Mouse (Mus musculus) spleen, postnatal 36 days (tissue): Measurements from ENCODE around the gene Nfasc.

Experiments used
- DNase-seq, 2 experiments: peaks; one replicate each; pipeline ENCODE4 v3.0.0; 2022; ENCODE audit warnings: low spot score in 2 of 2, mixed read lengths in 1 of 2

Gene Nfasc

DNA sequence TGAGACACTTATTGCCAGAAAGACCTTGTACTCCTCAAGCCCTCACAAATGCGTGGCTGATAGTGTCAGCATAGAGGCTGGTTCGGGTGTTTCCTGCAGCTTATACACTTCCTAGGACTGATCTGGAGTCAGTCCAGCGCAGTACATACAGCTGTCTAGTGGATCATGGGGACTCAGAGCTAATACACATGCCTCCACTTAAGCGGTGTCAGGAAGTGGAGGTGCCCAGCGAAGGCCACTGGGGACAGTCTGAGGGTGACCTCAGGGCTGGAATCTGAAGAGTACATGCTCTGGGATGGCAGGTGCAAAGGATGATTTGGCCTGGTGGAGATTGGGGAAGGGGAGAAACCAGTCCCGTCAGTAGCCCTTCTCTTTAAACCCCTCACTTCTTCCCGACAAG, 200.9 kb downstream of the Nfasc start:
- no peak for DNase-seq

DNA sequence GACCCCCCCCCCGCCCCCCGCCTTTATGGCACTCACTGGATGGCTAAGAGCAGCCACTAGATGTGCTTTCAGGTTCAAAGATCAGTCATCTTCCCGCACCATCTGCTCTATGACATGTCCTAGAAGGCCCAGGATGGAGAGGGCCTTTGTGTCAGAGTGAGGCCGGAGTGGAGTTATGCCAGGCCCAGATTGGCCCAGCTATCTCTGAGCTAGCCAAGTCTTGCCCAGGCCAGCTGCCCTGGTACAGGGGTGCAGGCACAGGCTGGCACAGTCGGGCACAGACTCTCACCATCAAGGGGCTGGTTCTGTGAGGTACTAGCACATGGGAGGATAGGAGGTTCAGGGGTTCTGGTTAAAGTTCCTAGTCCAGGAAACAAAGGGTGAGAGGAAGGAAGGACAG, 203.9 kb downstream of the Nfasc start:
- no peak for DNase-seq

DNA sequence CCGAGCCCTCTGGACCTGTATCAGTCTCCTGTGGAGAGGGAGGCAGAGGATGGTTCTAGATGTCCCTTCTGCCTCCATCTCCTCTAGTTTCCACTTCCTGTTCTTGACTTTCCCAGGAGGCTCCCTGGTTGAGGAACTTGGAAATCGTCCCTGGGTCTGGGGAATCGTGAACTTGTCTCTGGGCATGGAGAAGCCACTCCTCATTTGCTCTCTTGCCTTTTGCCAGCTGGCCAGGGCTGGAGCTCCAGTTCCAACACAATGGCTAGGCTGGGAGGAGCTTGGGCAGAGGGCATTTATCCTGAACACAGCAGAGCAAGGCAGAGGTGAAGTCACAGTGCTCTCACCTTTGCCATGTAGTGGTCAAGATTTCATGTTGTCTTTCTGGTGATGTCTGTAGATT, 205.2 kb downstream of the Nfasc start:
- no peak for DNase-seq

DNA sequence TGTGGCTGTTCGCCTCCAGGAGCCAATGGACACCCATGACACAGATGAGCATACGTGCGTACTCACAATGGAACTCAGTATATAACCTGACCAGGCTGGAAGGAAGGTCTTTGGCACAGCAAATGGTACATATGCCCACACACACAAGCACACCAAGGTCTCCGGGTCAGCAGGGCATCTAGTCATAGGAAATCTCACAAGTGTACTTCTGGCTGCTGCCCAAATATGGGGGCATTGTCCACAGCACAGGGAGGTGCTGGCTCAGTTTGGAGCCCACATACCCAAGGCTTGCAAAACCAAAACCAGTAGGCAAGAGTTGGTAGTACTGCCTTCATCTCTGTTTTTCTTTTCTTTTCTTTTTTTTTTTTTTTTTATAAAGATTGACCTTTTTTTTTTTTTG, 206.1 kb downstream of the Nfasc start:
- no peak for DNase-seq

DNA sequence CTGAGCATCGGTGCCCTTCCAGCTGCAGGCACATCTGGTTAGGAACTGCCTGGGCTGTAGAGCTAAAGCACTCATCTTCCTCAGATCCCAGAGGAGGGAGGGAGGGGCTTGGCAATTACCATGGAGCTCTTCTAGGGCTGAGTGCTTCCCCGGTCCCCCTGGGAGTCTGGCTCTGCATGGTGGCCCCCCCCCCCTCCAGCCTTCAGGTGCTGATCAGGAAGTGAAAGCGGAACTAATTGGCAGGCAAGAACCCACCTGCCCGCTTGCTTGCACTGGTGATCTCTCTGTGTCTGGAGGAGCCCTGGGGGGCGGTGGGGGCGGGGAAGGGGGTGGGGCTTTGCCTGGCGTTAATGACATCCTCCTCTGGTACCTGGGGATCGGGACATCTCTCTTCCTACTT, 207.8 kb downstream of the Nfasc start:
- peak; percentile 75 to 76 for DNase-seq

DNA sequence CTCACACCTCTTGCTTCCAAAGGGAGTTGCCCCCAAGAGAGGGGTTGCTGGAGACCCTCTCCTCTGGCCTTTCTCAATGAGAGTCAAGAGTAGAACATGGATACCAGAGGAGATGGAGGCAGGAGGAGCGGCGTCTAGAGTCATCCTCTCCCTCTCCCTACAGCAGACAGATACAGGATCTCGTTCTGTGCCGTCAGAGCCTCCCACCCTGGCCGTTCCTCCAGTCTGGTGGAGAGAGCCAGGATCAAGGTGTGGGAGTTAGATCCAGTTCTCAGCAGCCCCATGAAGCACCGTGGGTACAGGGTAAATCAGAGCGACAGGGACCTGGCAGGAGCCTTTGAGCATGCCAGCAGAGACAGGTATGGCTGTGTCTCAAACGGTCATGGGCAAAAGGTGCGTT, 209.1 kb downstream of the Nfasc start:
- DNase-seq, result no peak

DNA sequence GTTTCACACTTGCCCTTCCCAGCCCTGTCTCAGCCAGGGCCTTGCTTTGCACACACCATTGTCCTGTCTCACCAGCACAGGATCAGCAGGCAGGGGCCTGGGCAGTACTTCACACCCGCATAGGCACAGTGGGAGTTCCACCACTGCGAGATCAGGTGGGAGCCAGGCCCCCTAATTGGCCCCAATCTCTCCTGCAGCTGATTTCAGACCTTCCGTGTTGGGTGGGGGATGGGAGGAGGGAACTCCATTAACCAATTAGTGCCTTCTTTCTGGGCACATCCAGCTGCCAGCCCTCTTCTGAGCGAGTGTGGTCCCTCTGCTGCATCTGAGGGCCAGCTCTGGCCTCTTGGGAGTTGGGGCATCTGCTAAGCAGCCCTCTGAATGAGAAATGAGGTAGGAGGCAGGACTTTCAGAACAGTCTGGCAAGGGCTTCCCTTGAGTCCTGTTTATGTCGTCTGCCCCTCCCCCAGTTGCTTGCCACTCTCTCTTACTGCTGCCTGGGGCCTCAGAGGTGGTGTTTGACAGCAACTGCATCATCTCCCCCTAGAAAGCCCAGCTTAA, 210.9 kb downstream of the Nfasc start:
- peak; percentile 64 for DNase-seq

DNA sequence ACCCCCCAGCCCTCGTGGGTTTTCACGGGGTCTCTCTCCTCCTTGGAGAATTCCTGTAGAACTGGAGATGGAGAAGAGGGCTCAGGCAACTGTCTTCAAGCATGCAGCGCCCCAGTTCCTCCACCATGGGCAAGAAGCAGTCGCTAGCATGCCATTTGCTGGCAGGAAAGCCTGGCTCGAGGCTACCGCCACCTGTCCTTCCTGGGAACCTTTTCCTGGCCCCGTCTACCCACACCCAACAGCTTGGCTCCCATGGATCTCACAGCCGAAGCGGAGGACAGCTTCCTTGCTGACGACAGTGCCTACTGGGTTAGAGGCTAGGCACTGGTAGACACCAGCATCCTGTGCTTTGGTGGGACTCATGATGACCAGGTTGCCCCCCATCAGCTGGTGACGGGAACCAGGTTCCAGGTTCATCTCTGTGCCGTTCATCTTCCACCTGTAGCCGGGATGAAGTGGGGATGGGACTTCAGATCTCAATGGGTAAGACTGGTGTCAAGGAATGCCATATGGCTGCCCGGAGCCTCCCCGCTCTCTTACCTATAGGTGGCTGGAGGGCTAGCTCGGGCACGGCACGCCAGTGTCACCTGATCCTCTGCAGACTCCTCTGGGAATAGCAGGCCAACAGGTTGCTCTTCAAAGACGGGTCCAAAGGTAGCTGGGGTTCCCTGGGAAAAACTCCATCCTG, 212.8 kb downstream of the Nfasc start:
- no peak for DNase-seq

DNA sequence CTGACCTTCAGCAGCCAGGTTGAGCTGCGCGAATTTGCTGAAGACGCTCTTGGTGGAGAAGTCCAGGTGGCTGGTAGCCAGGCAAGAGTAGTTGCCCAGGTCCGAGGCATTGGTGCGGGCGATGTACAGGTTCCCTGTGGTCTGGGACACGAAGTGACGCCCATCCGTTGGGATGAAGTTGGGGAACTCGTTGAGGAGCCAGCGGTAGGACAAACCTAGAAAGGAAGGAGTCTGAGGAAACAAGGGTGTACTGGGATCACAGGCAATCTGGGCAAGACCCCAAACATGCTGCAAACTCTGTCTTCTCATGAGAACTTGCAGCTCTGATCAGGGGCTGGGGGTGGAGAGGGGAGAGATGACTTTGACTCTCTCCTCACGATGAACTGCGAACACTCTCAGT, 213.5 kb downstream of the Nfasc start:
- no peak for DNase-seq

DNA sequence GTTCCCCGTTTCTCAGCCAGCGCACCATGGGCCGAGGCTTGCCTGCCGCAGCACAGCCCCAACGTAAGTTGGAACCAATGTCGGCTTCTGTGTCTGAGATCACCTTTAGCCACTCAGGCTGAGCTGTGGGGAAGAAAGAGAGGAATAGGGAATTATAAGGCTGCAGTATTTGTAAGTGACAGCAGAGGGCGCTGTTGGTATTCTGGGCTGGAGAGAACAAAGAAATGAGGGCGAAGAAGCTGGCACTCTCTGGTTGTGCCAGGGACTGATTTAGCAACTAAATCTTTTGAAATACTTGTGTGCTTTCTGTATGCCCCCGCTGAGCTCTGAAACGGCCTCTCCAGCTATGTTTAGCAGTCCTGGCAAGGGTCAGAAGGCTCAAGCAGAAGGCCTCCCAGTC, 215.8 kb downstream of the Nfasc start:
- DNase-seq, result peak; percentile 36 to 45

DNA sequence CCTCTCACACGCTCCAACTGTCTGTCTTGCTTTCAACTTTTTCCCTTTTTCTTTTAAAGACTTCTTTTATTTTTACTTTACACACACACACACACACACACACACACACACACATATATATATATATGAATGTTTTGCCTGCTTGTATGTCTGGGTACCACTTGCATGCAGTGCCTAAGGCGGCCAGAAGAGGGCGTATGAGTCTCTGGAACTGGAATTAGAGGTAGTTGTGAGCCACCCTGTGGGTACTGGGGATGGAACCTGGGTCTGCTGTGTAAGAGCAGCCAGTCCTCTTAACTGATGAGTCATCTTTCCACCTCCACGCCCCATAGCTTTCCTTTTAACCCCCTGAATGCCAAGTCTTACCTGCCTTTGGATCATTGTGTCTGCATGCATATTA, 217.7 kb downstream of the Nfasc start:
- DNase-seq, result no peak

DNA sequence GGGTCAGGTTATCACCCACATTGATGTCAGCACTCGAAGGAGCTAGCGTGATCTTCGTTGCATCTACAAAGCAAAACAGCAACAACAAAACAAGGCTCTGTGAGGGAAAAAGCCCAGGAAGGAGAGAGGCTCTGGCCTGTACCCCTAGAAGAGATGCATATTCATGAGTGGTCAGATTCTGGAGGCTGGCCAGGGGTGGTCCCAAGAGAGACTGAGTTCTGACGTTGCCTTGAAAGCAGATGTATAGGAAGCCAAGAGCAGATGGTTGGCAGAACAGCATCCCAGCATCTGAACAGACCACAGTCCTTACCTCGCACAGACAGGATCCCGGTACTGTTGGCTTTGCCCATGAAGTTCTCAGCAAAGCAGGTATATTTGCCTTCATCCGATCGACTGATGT, 218.5 kb downstream of the Nfasc start:
- DNase-seq, result no peak

DNA sequence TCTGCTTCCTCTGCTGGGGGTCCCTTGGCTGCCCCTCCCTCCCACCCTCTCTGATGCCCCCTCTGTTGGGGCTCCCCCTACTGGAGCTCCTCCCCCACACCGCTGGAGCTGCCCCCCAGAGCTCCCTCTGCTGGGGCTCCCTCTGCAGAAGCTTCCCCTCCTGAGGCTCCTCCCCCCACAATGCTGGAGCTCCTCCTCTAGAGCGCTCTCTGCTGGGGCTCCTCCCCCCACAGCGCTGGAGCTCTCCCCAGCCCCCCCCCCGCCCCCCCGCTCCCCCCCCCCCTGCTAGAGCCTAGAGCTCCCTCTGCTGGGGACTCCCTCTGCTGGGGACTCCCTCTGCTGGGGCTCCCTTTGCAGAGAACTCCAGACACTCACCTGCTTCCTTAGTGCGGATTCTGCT, 220.8 kb downstream of the Nfasc start:
- peak; percentile 68 for DNase-seq

DNA sequence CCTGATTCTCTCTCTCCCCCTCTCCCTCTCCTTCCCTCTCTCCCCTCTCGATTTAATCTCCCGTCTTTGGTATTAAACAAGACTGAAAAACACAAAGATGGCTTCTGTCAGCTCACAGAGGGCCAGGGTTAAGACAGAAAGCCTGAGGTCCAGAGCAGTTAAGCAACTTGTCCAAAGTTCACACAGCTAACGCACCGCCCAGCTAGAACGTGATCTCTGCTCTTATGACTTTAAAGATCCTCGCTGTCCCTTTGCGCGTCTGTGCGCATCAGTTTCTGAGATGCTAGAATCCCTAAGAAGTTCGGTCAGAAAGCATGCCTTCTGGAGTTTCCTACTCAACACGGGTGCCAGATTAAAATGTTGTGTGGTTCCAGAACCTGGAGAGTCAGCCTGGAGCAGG, 221.9 kb downstream of the Nfasc start:
- no peak for DNase-seq

DNA sequence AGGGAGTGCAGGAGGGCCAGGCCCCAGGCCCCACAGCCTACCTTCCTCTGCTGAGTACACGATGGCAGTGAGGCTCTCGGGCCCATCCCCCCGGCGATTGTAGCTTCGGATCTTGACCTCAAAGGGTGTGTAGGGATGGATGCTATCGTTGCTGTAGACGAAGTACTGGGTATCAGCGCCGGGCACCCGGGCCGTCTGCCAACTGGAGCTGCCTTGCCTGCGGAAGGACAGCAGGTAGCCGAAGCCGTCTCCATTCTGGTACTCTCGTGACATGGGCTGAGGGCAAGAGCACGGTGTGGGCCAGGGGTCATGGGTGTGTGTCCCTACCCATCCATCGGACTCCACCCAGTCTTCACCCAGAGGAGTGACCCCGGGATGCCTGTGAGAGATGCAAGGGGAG, 223.0 kb downstream of the Nfasc start:
- DNase-seq, result no peak

DNA sequence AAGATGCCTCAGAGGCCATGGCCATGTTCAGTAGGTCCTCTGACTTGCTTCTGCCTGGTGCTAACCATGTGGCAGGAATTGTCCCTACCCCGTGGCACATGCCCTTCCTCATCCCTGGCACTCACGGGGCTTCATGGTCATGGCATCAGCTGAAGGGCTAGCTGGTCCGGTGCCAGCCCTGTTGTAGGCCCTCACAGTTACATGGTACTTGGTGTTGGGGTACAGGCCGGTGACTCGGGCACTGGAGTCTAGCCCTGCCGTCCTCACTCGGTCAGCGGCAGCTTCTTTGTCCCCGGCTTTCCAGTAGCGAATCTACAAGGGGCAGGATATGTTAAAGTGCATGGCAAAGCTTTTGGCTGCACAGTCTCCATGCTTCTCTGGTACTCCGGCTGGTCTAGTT, 224.8 kb downstream of the Nfasc start:
- no peak for DNase-seq

DNA sequence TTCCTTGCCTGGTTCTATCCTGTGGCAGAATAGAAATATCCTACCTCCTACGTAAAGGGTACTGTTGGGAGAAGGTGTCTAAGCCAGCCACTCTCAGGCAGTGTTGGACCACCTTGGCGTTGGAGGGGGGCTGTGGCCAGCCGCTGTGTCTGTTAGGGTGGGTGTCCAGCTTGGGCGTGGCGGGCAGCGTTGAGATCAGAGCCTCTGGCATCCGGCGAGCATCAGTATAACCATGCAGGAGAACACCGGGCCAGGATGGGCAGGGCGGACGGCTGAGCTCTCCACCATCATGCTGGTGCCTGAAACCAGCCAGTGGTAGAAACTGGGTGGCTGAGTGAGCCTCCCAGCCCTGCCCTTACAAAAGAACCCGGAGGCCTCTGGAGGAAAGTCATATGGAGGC, 226.3 kb downstream of the Nfasc start:
- DNase-seq, result no peak
